Mouse (Mus musculus) spleen, adult 2 months (tissue): ENCODE measurements around the gene Atad1. TPM values are rescaled to one million over a fixed set of nuclear protein-coding genes. Genes with fewer than 3 reads are reported as not detected.

Experiments used
- DNase-seq, 2 experiments: peaks; one replicate each; pipeline versions ENCODE4 v3.0.0 to v3.0.0-alpha.2; 2012 to 2021; ENCODE audit warnings: low spot score in 2 of 2, low read depth in 1 of 2
- H3K27ac ChIP-seq: fragments of 200-500 bp; 2 replicates; pipeline ENCODE4 v1.5.1; 2012; ENCODE audit warnings: low read length, inconsistent platforms; ENCODE audit not compliant: insufficient read depth
- H3K27me3 ChIP-seq: fragments of 200-500 bp; 2 replicates; pipeline ENCODE4 v1.6.1; 2012; ENCODE audit warnings: mild to moderate bottlenecking, moderate library complexity, low read length, inconsistent platforms; ENCODE audit not compliant: control insufficient read depth, insufficient read depth
- H3K36me3 ChIP-seq: fragments of 200-500 bp; 2 replicates; pipeline ENCODE4 v1.6.1; 2012; ENCODE audit warnings: mild to moderate bottlenecking, low read length, inconsistent platforms; ENCODE audit not compliant: control insufficient read depth, insufficient read depth
- H3K4me1 ChIP-seq: fragments of 200-500 bp; 2 replicates; pipeline ENCODE4 v1.6.1; 2011; ENCODE audit warnings: inconsistent platforms; ENCODE audit not compliant: control insufficient read depth, insufficient read depth, insufficient read length
- H3K4me3 ChIP-seq: fragments of 200-500 bp; 2 replicates; pipeline ENCODE4 v1.5.1; 2011; ENCODE audit warnings: mild to moderate bottlenecking, inconsistent platforms; ENCODE audit not compliant: insufficient read depth, insufficient read length; ENCODE audit errors: extremely low read depth
- CTCF ChIP-seq: fragments of 200-500 bp; IDR thresholded peaks from 2 replicates; pipeline ENCODE4 v1.5.1; 2011; ENCODE audit warnings: mild to moderate bottlenecking, inconsistent platforms; ENCODE audit not compliant: insufficient read depth, insufficient read length, insufficient replicate concordance; ENCODE audit errors: extremely low read depth
- POLR2A ChIP-seq: fragments of 200-500 bp; IDR thresholded peaks from 2 replicates; pipeline ENCODE4 v1.6.1; 2011; ENCODE audit warnings: low read depth, low read length, inconsistent platforms
- WGBS: fragments of 180-500 bp; shearing (Covaris S2); methylation state at CpG from one replicate; pipeline ENCODE4 v1.1.7; 2018; 5-methylcytosine and 5-hydroxymethylcytosine counted together
- polyA plus RNA-seq: library from polyadenylated mRNA; depleted of rRNA; stranded (reverse); fragments of >200 nt; gene quantifications from 2 replicates; pipeline ENCODE4 v1.2.3, GENCODE M21; 2012

The Atad1 gene
- polyA plus RNA-seq, 1 experiment: 5.1 TPM

DNA sequence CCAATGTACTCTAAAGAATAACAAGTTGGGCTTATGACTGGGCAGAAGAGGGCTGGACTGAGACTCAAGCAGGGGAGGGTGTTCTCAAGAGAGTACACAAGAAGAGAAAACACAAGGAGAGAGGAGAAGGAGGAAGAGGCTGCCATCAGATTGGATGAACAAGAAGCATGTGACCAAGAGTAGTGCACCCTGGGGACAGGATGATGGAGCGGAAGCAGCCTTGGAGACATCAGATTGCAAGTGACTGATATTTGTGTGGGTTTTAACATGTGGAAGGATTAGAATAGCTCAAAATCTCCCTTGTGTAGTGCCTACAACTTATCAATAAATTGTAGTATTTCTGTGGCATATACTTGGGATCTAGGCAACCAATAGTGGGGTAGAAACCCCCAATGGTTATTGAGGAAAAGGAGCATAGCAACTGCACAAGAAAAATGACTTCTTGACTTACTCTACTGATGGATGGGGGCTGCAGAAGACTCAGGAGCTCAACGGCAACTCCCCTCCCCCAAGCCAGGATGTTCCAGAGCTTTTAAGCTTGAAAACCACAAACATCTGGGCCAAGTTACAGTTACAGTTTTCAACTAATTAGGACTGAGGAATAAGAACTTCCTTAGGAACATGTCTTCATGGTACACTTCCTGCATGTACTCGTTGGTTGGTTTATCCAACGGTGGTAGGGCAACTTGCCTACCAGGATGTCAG, 1.2 kb upstream of the Atad1 start:
- no peak overlapping the region for H3K4me3 ChIP-seq
- no peak overlapping the region for H3K27ac ChIP-seq
- TF ChIP-seq POLR2A (no peak), CTCF (no peak)
- H3K27me3 ChIP-seq: no peaks in the 10 kb centered on the region
- no peaks in the 10 kb centered on the region for H3K4me1 ChIP-seq
- DNase-seq: no peak
- 16% methylated on average over 4 of the region's 4 CpGs for WGBS
- no peaks in the 10 kb centered on the region for H3K36me3 ChIP-seq

- Histone ChIP-seq H3K36me3 (no peaks in the 10 kb centered on the region), H3K4me3 (no peak overlapping the region), H3K4me1 (no peaks in the 10 kb centered on the region), H3K27me3 (no peaks in the 10 kb centered on the region), H3K27ac (no peak overlapping the region)
- no peak for DNase-seq
- WGBS: 61% methylated on average over 7 of the region's 7 CpGs
- TF ChIP-seq POLR2A: no peak
- TF ChIP-seq CTCF: no peak
These were observed 1.7 kb downstream of the Atad1 start for GRCm38 (mm10) chr19:32737844-32738243.

DNA sequence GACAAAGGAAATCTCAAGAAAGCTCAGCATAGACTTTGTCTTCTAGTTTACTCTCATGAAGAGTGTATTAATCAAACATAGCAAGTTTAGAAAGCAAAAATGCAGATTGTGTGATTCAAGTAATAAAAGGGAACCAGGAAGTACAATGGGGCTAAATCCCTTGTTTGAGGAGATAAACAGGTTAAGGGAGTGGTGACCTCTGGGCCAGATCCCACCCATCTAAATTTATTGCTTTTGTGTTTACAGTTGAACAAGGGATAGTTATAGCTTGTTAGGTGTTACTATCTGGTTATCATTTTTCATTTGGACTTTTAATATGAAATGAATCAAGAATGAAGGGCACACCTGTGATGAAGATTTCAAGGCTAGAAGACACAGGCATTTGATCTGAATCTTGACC, 6.7 kb downstream of the Atad1 start:
- no peak for DNase-seq
- Histone ChIP-seq H3K4me3 (no peak overlapping the region), H3K36me3 (no peaks in the 10 kb centered on the region), H3K4me1 (no peaks in the 10 kb centered on the region), H3K27ac (no peak overlapping the region), H3K27me3 (no peaks in the 10 kb centered on the region)
- TF ChIP-seq POLR2A (no peak), CTCF (no peak)

DNA sequence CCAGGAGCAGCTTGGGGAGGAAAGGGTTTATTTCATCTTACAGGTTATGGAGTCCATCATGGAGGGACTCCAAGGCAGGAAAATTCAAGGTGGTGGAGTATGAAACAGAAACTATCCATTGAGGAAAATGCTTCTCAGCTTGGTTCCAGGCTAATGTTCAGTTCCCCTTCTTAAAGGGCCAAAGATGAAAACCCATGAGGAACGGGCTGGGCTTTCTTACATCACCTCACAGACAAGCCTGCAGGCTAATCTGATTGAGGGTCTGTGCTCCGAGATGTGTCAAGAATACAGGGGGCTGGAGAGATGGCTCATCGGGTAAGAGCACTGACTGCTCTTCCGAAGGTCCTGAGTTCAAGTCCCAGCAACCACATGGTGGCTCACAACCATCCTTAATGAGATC, 9.8 kb downstream of the Atad1 start:
- H3K36me3 ChIP-seq: no peaks in the 10 kb centered on the region
- 87% methylated on average over 4 of the region's 4 CpGs for WGBS
- H3K27ac ChIP-seq: no peak overlapping the region
- TF ChIP-seq POLR2A (no peak), CTCF (no peak)
- no peak for DNase-seq
- peaks cover 3% of the 10 kb centered on the region; the same call in 1 of the 2 replicates for H3K4me1 ChIP-seq
- H3K4me3 ChIP-seq: no peak overlapping the region
- H3K27me3 ChIP-seq: no peaks in the 10 kb centered on the region

DNA sequence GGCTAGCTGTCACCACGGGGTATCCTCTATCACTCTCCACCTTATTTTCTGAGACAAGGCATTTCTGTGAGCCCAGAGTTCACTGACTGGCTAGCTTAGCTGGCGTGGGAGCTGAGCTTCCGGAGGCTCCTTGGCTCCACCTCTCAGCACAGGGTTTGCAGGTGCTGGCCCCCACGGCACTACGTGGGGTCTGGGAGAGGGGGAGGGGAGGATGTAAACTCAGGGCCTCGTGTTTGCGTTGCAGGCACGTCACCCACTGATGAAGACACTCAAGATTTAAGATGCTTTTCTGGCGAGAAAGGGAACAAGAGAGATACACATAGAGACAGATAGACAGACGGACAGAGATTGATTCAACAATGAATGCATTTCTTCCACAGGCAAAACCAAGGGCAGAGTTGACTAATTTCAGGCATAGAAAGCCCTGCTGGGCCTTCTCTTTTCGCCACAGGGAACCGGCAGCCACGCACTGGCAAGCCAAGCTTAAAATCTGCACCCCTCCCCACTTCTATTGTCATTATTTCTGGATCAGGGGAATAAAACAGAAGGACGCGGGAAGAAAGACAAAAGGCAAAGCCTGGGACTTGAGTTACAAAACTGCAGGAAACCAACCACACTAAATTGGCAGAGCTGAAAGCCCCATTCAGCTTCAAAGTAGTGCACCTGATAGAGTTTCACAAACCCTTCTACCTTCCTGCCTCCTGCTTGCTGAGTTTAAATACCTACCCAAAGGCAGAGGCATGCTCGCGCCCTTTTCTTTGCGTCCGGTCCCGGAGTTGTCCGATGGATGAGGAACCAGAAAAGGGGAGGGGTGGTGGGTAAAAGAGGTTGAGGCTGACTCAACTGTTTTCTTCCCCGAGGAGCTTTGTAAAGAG, 12.9 kb downstream of the Atad1 start:
- 32% methylated on average over 22 of the region's 22 CpGs for WGBS

GRCm38 (mm10) chr19:32723817-32724216, 15.8 kb downstream of the Atad1 start:
- TF ChIP-seq POLR2A (no peak), CTCF (no peak)
- no peak for DNase-seq
- Histone ChIP-seq H3K36me3 (no peaks in the 10 kb centered on the region), H3K27me3 (no peaks in the 10 kb centered on the region), H3K27ac (no peak overlapping the region), H3K4me1 (peaks cover 3% of the 10 kb centered on the region; the same call in 1 of the 2 replicates), H3K4me3 (no peak overlapping the region)
- WGBS: 47% methylated on average over 7 of the region's 7 CpGs

More for the DNA sequence above, 12.9 kb downstream of the Atad1 start:
- no peak overlapping the region for H3K27ac ChIP-seq
- no peaks in the 10 kb centered on the region for H3K27me3 ChIP-seq
- no peaks in the 10 kb centered on the region for H3K36me3 ChIP-seq
- TF ChIP-seq POLR2A (no peak), CTCF (no peak)
- H3K4me3 ChIP-seq: no peak overlapping the region
- no peak for DNase-seq
- peaks cover 3% of the 10 kb centered on the region; the same call in 1 of the 2 replicates for H3K4me1 ChIP-seq
